Mouse (Mus musculus): ENCODE results near the gene Ints7. TPM values are rescaled to one million over a fixed set of nuclear protein-coding genes. Genes with fewer than 3 reads are reported as not detected.
A peak's percentile ranks its signal among the peaks of the same experiment; 100 is the strongest.

Gene Ints7
- total and polyA plus RNA-seq, 2 experiments from 2014 or later = 15.1 to 33.2 TPM

DNA sequence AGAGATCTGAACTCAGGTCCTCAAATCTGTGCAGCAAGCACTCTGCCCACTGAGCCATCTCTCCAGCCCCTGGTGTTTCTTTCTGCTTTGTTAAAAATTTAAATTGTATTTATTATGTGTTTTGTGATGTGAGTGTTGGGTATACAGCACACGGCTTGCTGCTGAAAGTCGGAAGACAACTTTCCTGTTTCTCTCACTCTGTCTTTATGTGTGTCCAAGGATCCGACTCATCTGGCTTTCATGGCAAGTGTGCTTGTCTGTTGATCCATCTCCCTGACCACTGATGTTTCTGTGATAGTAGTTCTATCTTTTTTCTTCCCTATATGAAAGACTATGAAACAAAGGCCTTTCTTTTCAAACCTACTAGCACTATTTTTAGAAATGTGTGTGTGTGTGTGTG is 65.4 kb downstream of the Ints7 start:
- DNase-seq (ENCODE audit: low spot score) = no peak
- WGBS = 78% methylated on average over 3 of the region's 3 CpGs
- no peaks in the 10 kb centered on the region for H3K9me3 ChIP-seq (replicated peaks; ENCODE audit: control insufficient read depth, low read length)
- H3K4me1 ChIP-seq (ENCODE audit: control insufficient read depth, insufficient read depth) = peaks cover 6% of the 10 kb centered on the region
- no peaks in the 10 kb centered on the region for H3K36me3 ChIP-seq (replicated peaks; ENCODE audit: control insufficient read depth, insufficient read depth, low read length)
- no peak overlapping the region for H3K4me2 ChIP-seq (ENCODE audit: low read depth, low read length)
- no peak overlapping the region for H3K9ac ChIP-seq (replicated peaks; ENCODE audit: low read depth, low read length)
- H3K27ac ChIP-seq (ENCODE audit: low read depth) = no peak overlapping the region
- no peaks in the 10 kb centered on the region for H3K27me3 ChIP-seq (ENCODE audit: control insufficient read depth, insufficient read depth, low read length)
- H3K4me3 ChIP-seq (ENCODE audit: low read depth, low read length) = no peak overlapping the region
- ATAC-seq (ENCODE audit: insufficient read depth, low read depth) = no peak
- TF ChIP-seq CTCF (IDR thresholded peaks at IDR 0.05; ENCODE audit: low read depth) (no peak), EP300 (IDR thresholded peaks at IDR 0.05; ENCODE audit: low read depth) (no peak)

DNA sequence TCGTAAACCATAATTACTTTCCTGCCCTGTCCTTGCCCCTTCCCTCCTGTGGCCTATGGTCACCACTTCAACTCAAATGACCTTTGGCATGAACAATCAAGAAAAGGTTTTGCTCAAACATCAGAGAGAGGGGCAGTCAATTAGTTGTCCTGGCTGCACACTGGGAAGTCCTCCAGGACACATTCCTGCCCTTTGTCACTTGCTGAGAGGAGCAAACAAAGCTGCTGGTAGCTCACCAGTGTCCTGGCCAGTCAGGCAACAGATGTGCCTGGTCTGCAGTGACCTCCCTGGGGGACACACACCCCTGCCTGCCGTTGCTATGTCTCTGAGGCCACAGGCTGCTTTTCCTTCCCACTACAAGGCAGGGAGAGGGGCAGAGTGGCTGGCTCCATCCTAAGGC is 66.0 kb downstream of the Ints7 start:
- Histone ChIP-seq H3K4me2 (ENCODE audit: low read depth, low read length) (no peak overlapping the region), H3K36me3 (replicated peaks; ENCODE audit: control insufficient read depth, insufficient read depth, low read length) (no peaks in the 10 kb centered on the region), H3K9ac (replicated peaks; ENCODE audit: low read depth, low read length) (no peak overlapping the region), H3K4me1 (ENCODE audit: control insufficient read depth, insufficient read depth) (peaks cover 6% of the 10 kb centered on the region), H3K27ac (ENCODE audit: low read depth) (0 out of 2 replicates have a peak overlapping the region, but pooled peaks have one; percentile 37), H3K27me3 (ENCODE audit: control insufficient read depth, insufficient read depth, low read length) (no peaks in the 10 kb centered on the region), H3K9me3 (replicated peaks; ENCODE audit: control insufficient read depth, low read length) (no peaks in the 10 kb centered on the region), H3K4me3 (ENCODE audit: low read depth, low read length) (no peak overlapping the region)
- peak; percentile 43 for DNase-seq (ENCODE audit: low spot score)
- peak; percentile 85 for ATAC-seq (ENCODE audit: insufficient read depth, low read depth)
- WGBS = 25% methylated on average over 2 of the region's 2 CpGs
- TF ChIP-seq EP300 (IDR thresholded peaks at IDR 0.05; ENCODE audit: low read depth) (no peak), CTCF (IDR thresholded peaks at IDR 0.05; ENCODE audit: low read depth) (no peak)

DNA sequence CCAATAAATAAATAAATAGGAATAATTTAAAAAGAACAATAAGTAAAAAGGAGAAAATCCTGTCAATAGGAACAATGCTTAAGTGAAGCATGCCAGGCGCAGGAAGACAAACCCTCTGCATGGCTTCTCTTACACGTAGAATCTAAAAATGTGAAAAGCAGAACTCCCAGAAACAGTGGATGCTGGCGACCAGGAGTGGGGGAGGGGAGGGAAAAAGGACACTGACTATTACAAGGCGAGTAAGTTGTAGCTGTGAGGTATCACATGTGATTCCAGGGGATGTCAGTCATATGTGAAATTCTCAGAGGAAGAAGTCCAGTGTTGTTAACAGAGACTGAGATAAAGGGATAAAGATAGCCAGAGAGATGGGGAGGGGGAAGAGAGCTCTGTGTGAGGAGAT is 67.5 kb downstream of the Ints7 start:
- 55% methylated on average over 4 of the region's 4 CpGs for WGBS
- DNase-seq (ENCODE audit: low spot score) (no peak), ATAC-seq (ENCODE audit: insufficient read depth, low read depth) (no peak)
- Histone ChIP-seq H3K4me1 (ENCODE audit: control insufficient read depth, insufficient read depth) (peaks cover 6% of the 10 kb centered on the region), H3K36me3 (replicated peaks; ENCODE audit: control insufficient read depth, insufficient read depth, low read length) (no peaks in the 10 kb centered on the region), H3K9ac (replicated peaks; ENCODE audit: low read depth, low read length) (no peak overlapping the region), H3K9me3 (replicated peaks; ENCODE audit: control insufficient read depth, low read length) (no peaks in the 10 kb centered on the region), H3K4me2 (ENCODE audit: low read depth, low read length) (no peak overlapping the region), H3K27me3 (ENCODE audit: control insufficient read depth, insufficient read depth, low read length) (no peaks in the 10 kb centered on the region), H3K27ac (ENCODE audit: low read depth) (no peak overlapping the region), H3K4me3 (ENCODE audit: low read depth, low read length) (no peak overlapping the region)
- TF ChIP-seq EP300 (IDR thresholded peaks at IDR 0.05; ENCODE audit: low read depth) (no peak), CTCF (IDR thresholded peaks at IDR 0.05; ENCODE audit: low read depth) (no peak)

DNA sequence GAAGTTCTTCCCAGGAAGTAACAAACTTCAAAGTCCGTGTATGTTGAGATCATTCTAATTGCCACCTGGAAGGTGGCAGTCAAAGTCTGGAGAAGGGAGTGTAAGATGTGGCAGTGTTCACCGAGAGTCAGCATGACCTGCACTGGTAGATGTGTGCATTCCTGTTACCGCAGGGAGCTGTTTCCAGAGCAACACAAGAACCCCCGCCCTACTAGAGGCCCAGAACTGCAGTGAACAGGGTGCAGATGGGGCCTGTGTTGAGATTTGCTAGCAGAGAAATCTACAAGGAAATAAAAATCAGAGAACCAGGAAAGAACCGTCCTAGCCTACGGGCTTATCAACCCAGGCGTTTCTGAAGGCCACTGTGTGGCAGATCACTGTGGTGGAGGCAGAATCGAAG is 70.5 kb downstream of the Ints7 start:
- DNase-seq (ENCODE audit: low spot score) (no peak), ATAC-seq (ENCODE audit: insufficient read depth, low read depth) (no peak)
- H3K4me2 ChIP-seq (ENCODE audit: low read depth, low read length) = no peak overlapping the region
- TF ChIP-seq EP300 (IDR thresholded peaks at IDR 0.05; ENCODE audit: low read depth) (no peak), CTCF (IDR thresholded peaks at IDR 0.05; ENCODE audit: low read depth) (no peak)
- no peak overlapping the region for H3K27ac ChIP-seq (ENCODE audit: low read depth)
- WGBS = 41% methylated on average over 8 of the region's 8 CpGs
- no peaks in the 10 kb centered on the region for H3K27me3 ChIP-seq (ENCODE audit: control insufficient read depth, insufficient read depth, low read length)
- peaks cover 6% of the 10 kb centered on the region for H3K4me1 ChIP-seq (ENCODE audit: control insufficient read depth, insufficient read depth)
- no peak overlapping the region for H3K9ac ChIP-seq (replicated peaks; ENCODE audit: low read depth, low read length)
- H3K9me3 ChIP-seq (replicated peaks; ENCODE audit: control insufficient read depth, low read length) = no peaks in the 10 kb centered on the region
- H3K36me3 ChIP-seq (replicated peaks; ENCODE audit: control insufficient read depth, insufficient read depth, low read length) = no peaks in the 10 kb centered on the region
- H3K4me3 ChIP-seq (ENCODE audit: low read depth, low read length) = no peak overlapping the region

DNA sequence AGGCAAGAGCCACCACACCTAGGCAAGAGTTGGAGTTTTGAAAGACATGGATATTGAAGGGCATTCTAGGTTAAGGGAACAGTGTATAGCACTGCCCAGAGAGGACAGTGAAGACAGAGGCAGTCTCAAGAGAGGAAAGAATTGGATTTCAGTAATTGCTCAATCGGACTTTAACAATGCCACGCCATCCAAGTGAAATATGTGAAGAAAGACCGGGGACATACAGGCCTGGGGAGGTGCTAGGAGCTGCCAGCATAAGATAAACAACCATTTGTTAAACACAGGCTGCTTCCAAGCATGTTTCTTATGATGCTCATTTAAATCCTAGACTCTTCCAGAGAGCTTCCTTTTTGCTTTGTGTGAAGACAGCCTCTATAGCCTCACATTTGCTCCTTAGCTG is 72.2 kb downstream of the Ints7 start:
- no peaks in the 10 kb centered on the region for H3K4me1 ChIP-seq (ENCODE audit: control insufficient read depth, insufficient read depth)
- H3K27me3 ChIP-seq (ENCODE audit: control insufficient read depth, insufficient read depth, low read length) = no peaks in the 10 kb centered on the region
- DNase-seq (ENCODE audit: low spot score) (no peak), ATAC-seq (ENCODE audit: insufficient read depth, low read depth) (no peak)
- no peak overlapping the region for H3K4me2 ChIP-seq (ENCODE audit: low read depth, low read length)
- H3K9me3 ChIP-seq (replicated peaks; ENCODE audit: control insufficient read depth, low read length) = no peaks in the 10 kb centered on the region
- TF ChIP-seq CTCF (IDR thresholded peaks at IDR 0.05; ENCODE audit: low read depth) (no peak), EP300 (IDR thresholded peaks at IDR 0.05; ENCODE audit: low read depth) (no peak)
- no peaks in the 10 kb centered on the region for H3K36me3 ChIP-seq (replicated peaks; ENCODE audit: control insufficient read depth, insufficient read depth, low read length)
- no peak overlapping the region for H3K4me3 ChIP-seq (ENCODE audit: low read depth, low read length)
- 92% methylated on average over 3 of the region's 3 CpGs for WGBS
- H3K9ac ChIP-seq (replicated peaks; ENCODE audit: low read depth, low read length) = no peak overlapping the region
- H3K27ac ChIP-seq (ENCODE audit: low read depth) = no peak overlapping the region

DNA sequence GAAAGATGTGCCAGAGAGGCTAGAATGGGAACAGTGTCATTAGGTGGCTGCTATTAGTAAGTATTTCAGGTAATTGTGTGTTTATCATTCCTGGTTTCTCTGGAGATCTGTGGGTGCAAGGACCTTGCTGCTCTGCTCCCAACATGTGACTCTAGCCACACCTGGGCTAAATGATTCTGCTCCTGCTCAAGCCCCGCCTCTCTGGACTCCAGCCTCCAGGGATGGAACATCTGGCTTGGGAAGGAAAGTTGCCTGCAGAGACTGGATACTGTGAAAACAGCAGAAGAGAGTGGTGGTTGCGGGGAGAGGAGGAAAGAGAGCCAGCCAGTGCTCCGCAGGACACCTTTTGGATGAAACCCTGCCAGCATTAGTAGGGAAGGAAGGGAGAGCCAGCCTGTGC is 84.0 kb downstream of the Ints7 start:
- 77% methylated on average over 3 of the region's 3 CpGs for WGBS
- Histone ChIP-seq H3K4me2 (ENCODE audit: low read depth, low read length) (no peak overlapping the region), H3K9me3 (replicated peaks; ENCODE audit: control insufficient read depth, low read length) (no peaks in the 10 kb centered on the region), H3K4me3 (ENCODE audit: low read depth, low read length) (no peak overlapping the region), H3K27me3 (ENCODE audit: control insufficient read depth, insufficient read depth, low read length) (no peaks in the 10 kb centered on the region), H3K4me1 (ENCODE audit: control insufficient read depth, insufficient read depth) (no peaks in the 10 kb centered on the region), H3K27ac (ENCODE audit: low read depth) (no peak overlapping the region), H3K36me3 (replicated peaks; ENCODE audit: control insufficient read depth, insufficient read depth, low read length) (no peaks in the 10 kb centered on the region), H3K9ac (replicated peaks; ENCODE audit: low read depth, low read length) (no peak overlapping the region)
- DNase-seq (ENCODE audit: low spot score) (no peak), ATAC-seq (ENCODE audit: insufficient read depth, low read depth) (no peak)
- TF ChIP-seq EP300 (IDR thresholded peaks at IDR 0.05; ENCODE audit: low read depth) (no peak), CTCF (IDR thresholded peaks at IDR 0.05; ENCODE audit: low read depth) (no peak)
